Mouse (Mus musculus) liver, postnatal 0 days (tissue): ENCODE data around the gene Chgb.

Experiments used
- CTCF ChIP-seq: sonication (generic); IDR thresholded peaks from 2 replicates; pipeline ENCODE4 v1.5.1; 2016; ENCODE audit warnings: antibody characterized with exemption, low read depth
- EP300 ChIP-seq: IDR thresholded peaks from 2 replicates; pipeline ENCODE4 v1.6.1; 2016; ENCODE audit warnings: antibody characterized with exemption, low read depth, mild to moderate bottlenecking

DNA sequence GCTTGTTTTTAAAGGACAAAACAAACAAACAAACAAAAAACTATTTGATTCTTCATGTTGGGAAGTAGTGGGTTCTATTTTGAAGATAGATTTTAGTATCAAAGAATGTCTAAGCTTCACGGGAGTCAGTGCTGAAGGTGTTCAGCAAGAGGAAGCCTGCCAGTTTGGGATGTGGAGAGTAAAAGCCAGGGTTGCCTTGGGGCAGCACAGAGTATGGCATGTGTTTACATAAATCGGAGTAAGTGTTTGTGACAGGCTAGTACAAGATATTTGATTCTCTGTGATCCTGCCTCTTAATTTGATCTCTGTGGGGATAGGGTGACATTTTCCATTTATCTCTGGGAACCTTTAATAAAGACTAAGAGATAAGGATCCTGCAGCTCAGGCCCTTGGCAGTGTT is 28.7 kb upstream of the Chgb start:
- TF ChIP-seq CTCF (no peak), EP300 (no peak)
